30 mouse cellular contexts compared by ENCODE assay signal in genomic region chr16:13892850-13893249, GRCm38 (mm10).
"Had no signal": no experiment of that assay in that cellular context is flagged by ENCODE, and none has a peak within 500 bp of the region (broad histone marks: within the 10 kb centered on the region; RNA-seq: fewer than 3 reads in every experiment).

No protein-coding gene starts in this region.

- H3K27ac ChIP-seq: left cerebral cortex, adult 2 months; limb, embryonic 10.5 days; limb, embryonic 12.5 days; limb, embryonic 13.5 days; limb, embryonic 15.5 days; liver, embryonic 12.5 days; liver, embryonic 13.5 days; liver, embryonic 14.5 days; liver, embryonic 15.5 days; lung, embryonic 15.5 days; macrophage; midbrain, embryonic 10.5 days; midbrain, embryonic 12.5 days; midbrain, embryonic 13.5 days; midbrain, embryonic 15.5 days had no signal

- DNase-seq: left cerebral cortex, postnatal 4 days; liver; liver, embryonic 13.5 days; liver, postnatal 0 days; lung, adult 18-20 months; lung, adult 2 months; lung, embryonic 14.5 days; lung, postnatal 10 days; lung, postnatal 14 days; lung, postnatal 36 days; lung, postnatal 4 days; midbrain, embryonic 14.5 days had no signal

- H3K27me3 ChIP-seq: limb, embryonic 12.5 days; limb, embryonic 13.5 days; limb, embryonic 15.5 days; liver, embryonic 12.5 days; liver, embryonic 13.5 days; liver, embryonic 15.5 days; lung, embryonic 15.5 days; megakaryocyte, embryonic 14.5 days; midbrain, embryonic 12.5 days; midbrain, embryonic 13.5 days; midbrain, embryonic 15.5 days had no signal

- H3K4me1 ChIP-seq: lung, embryonic 15.5 days; midbrain, embryonic 10.5 days; midbrain, embryonic 12.5 days; midbrain, embryonic 13.5 days; midbrain, embryonic 15.5 days had no signal

- H3K4me3 ChIP-seq: left cerebral cortex, adult 2 months; limb, embryonic 10.5 days; limb, embryonic 12.5 days; limb, embryonic 13.5 days; limb, embryonic 15.5 days; liver, embryonic 12.5 days; liver, embryonic 13.5 days; liver, embryonic 15.5 days; lung, embryonic 15.5 days; megakaryocyte, embryonic 14.5 days; midbrain, embryonic 10.5 days; midbrain, embryonic 12.5 days; midbrain, embryonic 13.5 days; midbrain, embryonic 15.5 days; myocyte had no signal

- H3K4me2 ChIP-seq: limb, embryonic 12.5 days; limb, embryonic 13.5 days; limb, embryonic 15.5 days; liver, embryonic 11.5 days; liver, embryonic 12.5 days; liver, embryonic 13.5 days; liver, embryonic 15.5 days; lung, embryonic 14.5 days; lung, embryonic 15.5 days; midbrain, embryonic 11.5 days; midbrain, embryonic 12.5 days; midbrain, embryonic 13.5 days; midbrain, embryonic 15.5 days had no signal

- H3K36me3 ChIP-seq: limb, embryonic 10.5 days; limb, embryonic 12.5 days; limb, embryonic 13.5 days; limb, embryonic 15.5 days; liver, embryonic 12.5 days; liver, embryonic 13.5 days; liver, embryonic 15.5 days; lung, embryonic 15.5 days; midbrain, embryonic 10.5 days; midbrain, embryonic 12.5 days; midbrain, embryonic 13.5 days; midbrain, embryonic 15.5 days had no signal

- H3K9ac ChIP-seq: limb, embryonic 12.5 days; limb, embryonic 13.5 days; limb, embryonic 15.5 days; liver, embryonic 12.5 days; liver, embryonic 13.5 days; liver, embryonic 14.5 days; liver, embryonic 15.5 days; liver, postnatal 0 days; lung, embryonic 14.5 days; lung, embryonic 15.5 days; midbrain, embryonic 12.5 days; midbrain, embryonic 13.5 days; midbrain, embryonic 15.5 days had no signal

- H3K9me3 ChIP-seq: limb, embryonic 10.5 days; limb, embryonic 12.5 days; limb, embryonic 13.5 days; limb, embryonic 15.5 days; liver, embryonic 12.5 days; liver, embryonic 13.5 days; liver, embryonic 15.5 days; lung, embryonic 15.5 days; megakaryocyte, embryonic 14.5 days; midbrain, embryonic 10.5 days; midbrain, embryonic 12.5 days; midbrain, embryonic 13.5 days; midbrain, embryonic 15.5 days had no signal
